Mouse (Mus musculus) v-Abl transformed pro-B cells (cell line): ENCODE results near the gene Hcrtr2.

Source experiments
- in situ Hi-C, 2 experiments: fragments of 400-800 bp; cut with MboI; formaldehyde crosslinking; loops; one replicate each; pipeline ENCODE4 v1.15.1; 2025; ENCODE audit not compliant: unreplicated experiment in 2 of 2

The Hcrtr2 gene

GRCm38 (mm10) chr9:76237243-76237642 is 86.4 kb downstream of the Hcrtr2 start:
- in situ Hi-C loops, result loop anchor here (5.0 to 25.0 kb wide), 5 partner anchors 112 to 952 kb away; no protein-coding TSS in a partner anchor

- in situ Hi-C loops, result loop anchor here (5.0 to 25.0 kb wide), 5 partner anchors 112 to 952 kb away; no protein-coding TSS in a partner anchor
Observed at GRCm38 (mm10) chr9:76236626-76237025, 87.0 kb downstream of the Hcrtr2 start.

- in situ Hi-C loops, result loop anchor here (5.0 to 25.0 kb wide), 5 partner anchors 111 to 951 kb away; no protein-coding TSS in a partner anchor
Observed at GRCm38 (mm10) chr9:76235945-76236503, 87.6 kb downstream of the Hcrtr2 start.

GRCm38 (mm10) chr9:76234899-76235298 is 88.8 kb downstream of the Hcrtr2 start:
- in situ Hi-C loops, result loop anchor here (5.0 to 25.0 kb wide), 6 partner anchors 103 to 950 kb away; no protein-coding TSS in a partner anchor

- in situ Hi-C loops, result loop anchor here (5.0 to 25.0 kb wide), 5 partner anchors 98 to 946 kb away; no protein-coding TSS in a partner anchor
Observed at GRCm38 (mm10) chr9:76230400-76230799, 93.3 kb downstream of the Hcrtr2 start.

- in situ Hi-C loops, result no loop called here
Observed at GRCm38 (mm10) chr9:76217178-76217975, 106.3 kb downstream of the Hcrtr2 start.

- in situ Hi-C loops, result no loop called here
Observed at GRCm38 (mm10) chr9:76214678-76215077, 109.0 kb downstream of the Hcrtr2 start.

- in situ Hi-C loops, result no loop called here
Observed at GRCm38 (mm10) chr9:76213557-76213956, 110.1 kb downstream of the Hcrtr2 start, which contains the start of gene Gfral. TSS of gene Gfral (minus strand) at chr9:76213657.

GRCm38 (mm10) chr9:76196917-76197316 is 126.7 kb downstream of the Hcrtr2 start:
- in situ Hi-C loops, result no loop called here

GRCm38 (mm10) chr9:76179221-76179620 is 144.4 kb downstream of the Hcrtr2 start:
- in situ Hi-C loops, result no loop called here
